Mouse (Mus musculus) CD4-positive helper T cell, adult 2 months (primary cell): ENCODE measurements around the gene Antxr1.
A peak's percentile ranks its signal among the peaks of the same experiment; 100 is the strongest.

Experiments
- DNase-seq: peaks from one replicate; pipeline ENCODE4 v3.0.0-alpha.2; 2012; ENCODE audit warnings: low read depth, missing footprints, low spot score

Gene Antxr1

GRCm38 (mm10) chr6:87189755-87190154, 145.9 kb downstream of the Antxr1 start:
- DNase-seq: no peak

DNA sequence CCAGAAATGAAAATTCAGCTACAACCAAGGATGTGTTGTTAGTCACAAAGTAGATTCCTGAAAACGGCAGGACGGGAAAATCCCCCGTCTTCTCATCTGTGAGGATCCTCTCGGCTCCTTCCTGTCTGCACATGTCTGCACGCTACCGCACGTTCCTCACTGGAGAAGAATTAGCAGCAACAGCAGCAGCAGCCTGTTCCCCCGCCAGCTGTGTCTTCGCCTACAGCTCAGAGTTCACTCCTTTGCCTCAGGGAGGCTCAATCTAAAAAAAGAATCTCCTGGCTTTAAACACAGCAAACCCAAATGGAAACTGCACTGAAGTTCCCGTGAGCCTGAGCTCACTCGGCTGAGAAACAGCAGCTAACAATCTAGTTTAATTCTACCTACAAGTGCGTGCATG, 148.6 kb downstream of the Antxr1 start:
- no peak for DNase-seq

DNA sequence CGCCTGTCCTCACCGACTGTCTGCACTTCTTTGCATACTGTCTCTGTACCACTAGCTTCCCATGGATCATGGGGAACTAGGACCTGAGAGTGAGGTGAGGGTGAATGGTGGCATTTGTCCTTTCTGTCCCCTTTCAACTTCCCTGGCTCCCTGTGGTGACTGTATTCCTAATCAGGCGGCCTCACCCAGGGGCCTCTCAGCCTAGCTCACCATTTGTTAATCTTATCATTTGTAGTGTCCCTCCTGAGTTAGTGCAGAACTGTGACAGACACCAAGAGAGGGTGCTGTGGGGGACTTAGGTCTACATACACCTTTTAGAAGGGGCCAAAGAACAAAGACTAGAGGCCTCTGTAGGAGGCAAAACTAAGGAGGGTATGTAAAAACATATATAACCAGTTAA, 151.2 kb downstream of the Antxr1 start:
- no peak for DNase-seq

- no peak for DNase-seq
These were observed 151.6 kb downstream of the Antxr1 start for GRCm38 (mm10) chr6:87183981-87184380.

DNA sequence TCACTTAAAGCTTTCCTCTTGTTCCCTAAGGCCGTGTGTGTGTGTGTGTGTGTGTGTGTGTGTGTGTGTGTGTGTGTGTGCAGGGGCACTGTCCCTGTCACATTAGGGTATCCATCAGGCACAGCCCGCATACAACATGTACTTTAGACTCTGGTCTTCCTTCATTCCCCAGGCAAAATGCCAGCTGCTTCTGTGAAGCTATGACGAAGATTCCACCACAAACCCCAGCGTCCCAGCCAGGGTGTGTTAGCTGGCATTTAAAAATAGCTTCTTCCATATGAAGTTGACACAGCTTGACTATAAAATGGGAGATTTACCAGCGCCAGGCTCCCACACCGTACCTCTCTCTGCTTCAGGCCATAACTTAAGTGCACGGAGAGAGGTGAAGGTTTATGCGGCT, 152.5 kb downstream of the Antxr1 start:
- DNase-seq: no peak

DNA sequence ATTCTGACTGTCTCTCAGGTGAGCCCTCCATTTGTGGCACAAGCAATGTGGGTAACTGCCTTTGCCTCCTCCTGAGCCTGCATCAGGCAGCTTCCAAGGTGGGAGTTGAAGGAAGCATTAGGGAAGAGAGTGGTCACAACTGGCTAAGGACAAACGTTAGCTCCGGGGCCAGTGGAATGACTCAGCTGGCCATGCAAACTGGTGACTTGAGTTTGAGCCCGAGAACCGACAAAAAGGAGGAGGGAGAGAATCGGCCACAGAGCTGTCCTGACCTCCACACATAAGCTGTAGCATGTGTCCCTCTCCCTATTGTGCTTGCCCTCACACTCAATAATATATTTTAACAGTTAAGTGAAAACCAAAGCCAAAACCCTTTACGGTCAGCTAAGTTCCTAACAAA, 152.9 kb downstream of the Antxr1 start:
- no peak for DNase-seq

GRCm38 (mm10) chr6:87171461-87171860, 164.2 kb downstream of the Antxr1 start:
- DNase-seq: no peak

DNA sequence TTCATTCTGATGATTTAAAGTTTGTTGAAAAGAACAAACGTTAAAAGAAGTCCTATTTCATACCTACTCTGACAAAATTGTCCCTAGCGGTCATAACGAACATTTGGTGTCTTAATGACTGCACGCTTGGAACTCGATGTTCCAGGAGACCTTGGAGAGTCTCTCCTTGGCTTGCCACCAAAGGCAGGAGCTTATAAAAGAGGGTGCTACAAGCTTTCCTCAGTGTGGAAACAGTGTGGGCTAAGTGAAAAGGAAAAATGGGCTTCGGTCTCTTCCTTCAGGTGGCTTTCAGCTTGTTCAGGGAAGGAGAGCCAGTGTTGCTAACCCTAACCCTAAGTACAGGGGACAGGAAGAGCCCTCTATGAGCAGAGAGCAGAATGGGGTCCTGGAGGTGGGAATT, 164.7 kb downstream of the Antxr1 start:
- no peak for DNase-seq

DNA sequence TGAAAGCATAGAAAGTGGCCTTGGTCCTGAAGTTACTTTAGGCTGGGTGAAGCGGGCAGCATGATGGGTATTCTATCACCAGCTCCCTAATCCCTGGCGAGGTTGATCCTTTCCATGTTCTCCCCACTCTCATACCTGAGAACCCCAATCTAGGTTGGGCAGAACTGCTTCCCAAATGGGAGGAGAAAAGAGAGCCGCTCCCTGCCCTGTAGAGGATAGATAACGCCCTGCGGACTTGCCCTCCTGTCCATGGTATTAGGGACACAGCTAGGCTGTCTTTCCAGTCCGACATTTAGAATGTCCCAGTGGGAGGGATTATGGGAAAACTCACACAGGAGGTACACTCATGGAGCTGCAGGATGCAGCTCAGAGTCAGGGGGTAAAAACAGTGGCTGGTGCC, 165.3 kb downstream of the Antxr1 start:
- DNase-seq: no peak

DNA sequence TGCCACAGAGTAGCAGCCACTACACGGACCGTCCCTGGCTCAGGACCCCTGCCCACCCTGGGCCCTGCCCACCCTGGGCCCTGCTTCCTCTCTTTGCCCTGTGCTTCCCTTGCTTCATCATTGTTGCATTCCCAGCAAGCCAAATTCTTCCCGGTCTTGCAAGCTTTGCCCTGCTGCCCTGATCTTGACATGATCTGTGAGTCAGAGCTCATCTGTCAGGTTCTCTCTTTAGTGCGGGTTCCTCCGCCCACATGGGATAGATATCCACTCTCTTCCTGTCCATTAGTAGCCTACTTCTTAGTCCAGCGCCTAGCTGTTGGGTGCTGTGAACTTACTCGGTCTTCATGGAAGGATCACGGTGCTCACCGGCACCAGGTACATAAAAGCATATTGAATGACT, 167.6 kb downstream of the Antxr1 start:
- no peak for DNase-seq

DNA sequence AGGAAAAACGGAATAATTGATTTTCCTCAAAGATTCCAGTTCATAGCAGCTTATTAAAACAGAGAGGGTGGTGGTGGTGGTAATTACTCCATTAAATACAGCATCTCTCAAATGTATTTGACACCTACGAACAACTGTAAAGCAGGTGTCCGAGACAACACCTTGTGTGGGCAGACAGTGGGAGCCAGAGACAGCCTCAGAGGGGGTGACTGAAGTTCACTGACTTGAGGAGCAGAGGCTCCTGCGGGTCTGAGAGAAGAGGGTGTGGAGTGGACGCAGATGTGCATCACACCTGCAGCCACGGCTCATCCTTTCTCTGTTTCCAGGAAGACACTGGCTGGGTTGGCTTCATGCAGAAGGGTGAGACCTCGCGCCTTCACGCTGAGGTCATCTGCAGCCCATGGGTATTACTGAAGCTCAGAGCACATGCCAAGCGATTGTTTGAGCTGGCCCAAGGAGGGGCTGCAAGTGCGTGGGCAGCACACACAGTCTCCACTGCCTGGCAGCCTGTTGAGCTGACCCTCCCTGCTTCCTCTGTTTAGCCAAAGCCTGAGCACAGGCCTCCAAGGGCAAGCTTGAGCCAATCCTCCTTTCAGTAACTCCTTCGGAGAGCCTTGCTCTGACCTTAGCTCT, 168.8 kb downstream of the Antxr1 start:
- no peak for DNase-seq

DNA sequence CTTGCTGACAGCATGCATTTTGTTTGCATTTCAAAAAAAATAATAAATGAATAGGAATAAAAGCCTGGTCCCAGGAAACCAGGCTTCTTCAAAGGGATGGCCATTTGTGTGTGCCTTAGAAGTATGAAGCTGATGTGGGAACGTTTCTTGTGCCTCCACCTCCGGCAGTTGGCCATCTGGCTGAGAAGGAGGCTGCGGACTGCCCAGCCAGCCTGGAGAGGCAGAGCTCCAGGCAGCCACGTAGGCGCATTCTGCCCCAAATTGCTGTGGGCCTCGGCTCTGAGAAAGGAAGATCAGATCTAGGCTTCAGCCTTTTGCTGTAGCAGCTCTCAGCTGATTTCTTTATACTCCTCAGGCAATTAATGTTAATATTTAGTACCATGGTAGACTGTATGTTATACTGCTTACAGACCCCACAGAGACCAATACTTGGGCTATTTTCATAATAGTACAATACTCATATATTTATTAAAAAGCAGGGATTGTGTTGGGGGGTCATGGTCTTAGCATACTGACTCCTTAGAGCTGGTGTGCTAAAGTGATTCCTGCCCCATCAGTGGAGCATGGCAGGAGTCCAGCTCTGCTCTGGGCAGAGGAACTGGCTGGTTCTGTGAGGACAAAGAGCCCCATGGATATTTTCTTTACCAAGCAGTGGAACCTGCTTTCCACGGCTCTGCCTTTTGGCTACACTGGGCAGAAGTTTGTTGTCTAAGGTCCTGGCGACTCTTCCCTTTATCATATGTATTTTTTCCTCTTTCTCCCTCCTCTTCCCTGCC, 169.9 kb downstream of the Antxr1 start:
- DNase-seq: no peak

GRCm38 (mm10) chr6:87161391-87162263, 174.0 kb downstream of the Antxr1 start:
- no peak for DNase-seq

- DNase-seq: no peak
These were observed 175.4 kb downstream of the Antxr1 start for GRCm38 (mm10) chr6:87160196-87160595.

- DNase-seq: no peak
These were observed 177.5 kb downstream of the Antxr1 start for GRCm38 (mm10) chr6:87158062-87158623.

GRCm38 (mm10) chr6:87153836-87154235, 181.8 kb downstream of the Antxr1 start:
- peak; percentile 7 for DNase-seq

DNA sequence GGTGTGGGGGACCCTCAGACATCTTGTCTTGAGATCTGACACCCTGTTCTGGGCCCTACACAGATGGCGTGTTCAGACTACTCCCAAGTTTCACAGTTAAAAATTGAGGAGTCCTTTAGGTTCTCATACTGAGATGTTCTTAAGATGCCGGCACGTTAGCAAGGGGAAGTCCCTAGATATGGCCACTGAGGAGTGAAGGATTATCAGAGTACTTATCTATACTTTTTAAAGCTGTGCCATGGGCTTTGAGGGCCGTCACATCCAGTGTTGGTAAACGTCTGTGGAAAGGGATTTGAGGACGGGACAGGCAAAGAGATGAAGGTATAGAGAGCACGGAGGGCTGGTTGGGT, 182.4 kb downstream of the Antxr1 start:
- DNase-seq: no peak

- DNase-seq: peak; percentile 87
These were observed 183.0 kb downstream of the Antxr1 start for GRCm38 (mm10) chr6:87152461-87153230.

GRCm38 (mm10) chr6:87151427-87151826, 184.2 kb downstream of the Antxr1 start:
- no peak for DNase-seq

- DNase-seq: no peak
These were observed 185.2 kb downstream of the Antxr1 start for GRCm38 (mm10) chr6:87150471-87150870.

GRCm38 (mm10) chr6:87147921-87148320, 187.7 kb downstream of the Antxr1 start:
- DNase-seq: no peak
